Mouse (Mus musculus): ENCODE results near the gene Il3ra.

DNA sequence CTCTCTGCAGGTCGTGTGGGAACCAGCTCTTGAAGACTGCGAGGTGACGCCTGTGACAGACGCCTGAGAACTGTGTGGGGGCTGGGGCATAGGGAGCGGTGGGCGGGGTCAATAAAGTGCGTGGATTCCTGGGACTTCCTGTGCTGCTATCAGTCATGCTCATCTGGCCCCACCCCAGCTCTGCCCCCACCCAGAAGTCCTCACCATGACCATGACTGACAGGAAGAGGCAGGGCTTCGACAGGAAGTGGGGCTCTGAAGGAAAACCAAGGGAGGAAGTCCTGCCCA is 9.2 kb downstream of the Il3ra start:
- TF ChIP-seq POLR2A (IDR thresholded peaks at IDR 0.05; ENCODE audit: borderline replicate concordance, control insufficient read depth, low read depth, low read length), result no peak
- TF ChIP-seq CTCF (IDR thresholded peaks at IDR 0.05; ENCODE audit: control insufficient read depth, insufficient read depth, low read length), result no peak
